Mouse (Mus musculus) limb, embryonic 10.5 days (tissue): Measurements from ENCODE around the gene Olfr788. TPM values are rescaled to one million over a fixed set of nuclear protein-coding genes. Genes with fewer than 3 reads are reported as not detected.

ENCODE experiments used
- DNase-seq: peaks from one replicate; pipeline ENCODE4 v3.0.0-alpha.2; 2017; ENCODE audit warnings: low spot score
- H3K27ac ChIP-seq: fragments of 300-500 bp; sonication (generic); 2 replicates; pipeline ENCODE4 v1.5.1; 2016; ENCODE audit warnings: mild to moderate bottlenecking
- H3K27me3 ChIP-seq: fragments of 300-500 bp; sonication (generic); 2 replicates; pipeline ENCODE4 v1.6.1; 2016; ENCODE audit warnings: low read depth, mild to moderate bottlenecking; ENCODE audit not compliant: poor library complexity, severe bottlenecking
- H3K36me3 ChIP-seq: fragments of 300-500 bp; sonication (generic); 2 replicates; pipeline ENCODE4 v1.6.1; 2016; ENCODE audit warnings: mild to moderate bottlenecking, moderate library complexity
- H3K4me1 ChIP-seq: fragments of 300-500 bp; sonication (generic); 2 replicates; pipeline ENCODE4 v1.6.1; 2016
- H3K4me3 ChIP-seq: fragments of 300-500 bp; sonication (generic); 2 replicates; pipeline ENCODE4 v1.5.1; 2016; ENCODE audit warnings: mild to moderate bottlenecking, moderate library complexity
- H3K9me3 ChIP-seq: fragments of 300-500 bp; sonication (generic); replicated peaks from 2 replicates; pipeline ENCODE4 v1.6.1; 2016; ENCODE audit warnings: mild to moderate bottlenecking
- WGBS: fragments of 180-500 bp; shearing (Covaris S2); methylation state at CpG from one replicate; pipeline ENCODE4 v1.1.7; 2016; 5-methylcytosine and 5-hydroxymethylcytosine counted together
- polyA plus RNA-seq: library from polyadenylated mRNA; unstranded; fragments of >200 nt; fragmentation: Nextera tagmentation; extraction: Ambion mirVana; gene quantifications from 2 replicates; pipeline ENCODE4 v1.2.1, GENCODE M21; 2016

Gene Olfr788
- not detected in 2 replicates for polyA plus RNA-seq

- Histone ChIP-seq H3K4me1 (no peaks in the 10 kb centered on the region), H3K36me3 (no peaks in the 10 kb centered on the region), H3K9me3 (no peaks in the 10 kb centered on the region), H3K27me3 (no peaks in the 10 kb centered on the region), H3K27ac (no peak within 1 kb of the TSS), H3K4me3 (no peak within 1 kb of the TSS)
- DNase-seq: no peak
Measured at GRCm38 (mm10) chr10:129470698-129471097, at the start of gene Olfr788. Gene Olfr788 (plus strand): TSS chr10:129470998.

DNA sequence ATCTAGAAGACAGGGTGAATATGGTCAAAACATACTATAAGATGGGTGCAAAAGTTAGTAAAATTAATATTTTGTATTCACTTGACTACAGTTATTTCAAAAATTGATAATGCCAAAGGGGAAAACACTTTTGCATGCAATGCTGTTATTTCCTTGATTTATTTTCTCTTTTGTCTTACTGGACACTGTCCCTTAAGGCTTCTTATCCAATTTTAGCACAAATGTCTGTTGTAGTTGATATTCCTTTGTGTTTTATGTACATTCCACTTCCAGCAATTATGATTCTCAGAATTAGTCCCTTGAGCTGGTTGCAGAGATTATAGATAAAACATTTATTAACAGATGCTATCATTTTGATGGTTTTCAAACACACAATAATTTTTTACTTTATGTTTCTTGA, 43.8 kb upstream of the Olfr788 start, which contains the start of gene Olfr786:
TSS of gene Olfr786 (plus strand) at position 301 of the 400 bp plus-strand sequence.
- DNase-seq: no peak
- no peak within 1 kb of the TSS for H3K4me3 ChIP-seq

GRCm38 (mm10) chr10:129461562-129461961, 9.2 kb upstream of the Olfr788 start, which contains the start of gene Olfr787:
Gene Olfr787 (plus strand): TSS chr10:129461862.
- H3K9me3 ChIP-seq: no peaks in the 10 kb centered on the region
- no peak within 1 kb of the TSS for H3K4me3 ChIP-seq
- H3K27me3 ChIP-seq: no peaks in the 10 kb centered on the region
- 91% methylated on average over 3 of the region's 3 CpGs for WGBS
- H3K27ac ChIP-seq: no peak within 1 kb of the TSS
- H3K4me1 ChIP-seq: no peaks in the 10 kb centered on the region
- DNase-seq: no peak
- H3K36me3 ChIP-seq: no peaks in the 10 kb centered on the region

More for the DNA sequence above, 43.8 kb upstream of the Olfr788 start, which contains the start of gene Olfr786:
- H3K4me1 ChIP-seq: no peaks in the 10 kb centered on the region
- H3K27me3 ChIP-seq: no peaks in the 10 kb centered on the region
- H3K36me3 ChIP-seq: no peaks in the 10 kb centered on the region
- no peaks in the 10 kb centered on the region for H3K9me3 ChIP-seq
- H3K27ac ChIP-seq: no peak within 1 kb of the TSS

- Histone ChIP-seq H3K4me1 (no peaks in the 10 kb centered on the region), H3K4me3 (no peak overlapping the region), H3K27me3 (no peaks in the 10 kb centered on the region), H3K27ac (no peak overlapping the region), H3K36me3 (no peaks in the 10 kb centered on the region), H3K9me3 (no peaks in the 10 kb centered on the region)
- 77% methylated on average over 2 of the region's 2 CpGs for WGBS
- DNase-seq: no peak
Measured at GRCm38 (mm10) chr10:129473256-129473655, 2.5 kb downstream of the Olfr788 start.

- Histone ChIP-seq H3K9me3 (no peaks in the 10 kb centered on the region), H3K36me3 (no peaks in the 10 kb centered on the region), H3K27me3 (no peaks in the 10 kb centered on the region), H3K4me1 (no peaks in the 10 kb centered on the region), H3K27ac (no peak overlapping the region), H3K4me3 (no peak overlapping the region)
- DNase-seq: no peak
Measured at GRCm38 (mm10) chr10:129473723-129474122, 2.9 kb downstream of the Olfr788 start.

DNA sequence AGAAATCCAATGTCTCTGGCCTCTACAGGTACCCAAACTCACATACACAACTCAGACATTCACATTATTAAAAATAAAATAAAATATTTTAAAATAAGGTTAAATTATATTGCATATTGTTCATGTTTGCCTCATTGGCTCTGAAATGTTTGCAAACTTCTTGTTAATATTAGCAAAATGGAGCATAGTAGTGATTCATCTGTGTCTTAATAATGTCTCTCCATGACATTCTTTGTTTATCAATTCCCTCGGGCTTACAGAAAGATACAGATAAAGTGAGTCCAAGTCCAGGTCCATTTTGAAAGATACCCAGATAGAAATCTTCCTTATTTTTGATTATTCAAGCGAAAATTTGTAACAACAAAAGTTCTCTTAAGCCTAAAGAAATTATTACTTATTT, 13.7 kb downstream of the Olfr788 start, which contains the start of gene Olfr789:
TSS of gene Olfr789 (plus strand) at position 301 of the 400 bp plus-strand sequence.
- DNase-seq: no peak
- Histone ChIP-seq H3K9me3 (no peaks in the 10 kb centered on the region), H3K27me3 (no peaks in the 10 kb centered on the region), H3K4me3 (no peak within 1 kb of the TSS), H3K27ac (no peak within 1 kb of the TSS), H3K36me3 (no peaks in the 10 kb centered on the region), H3K4me1 (no peaks in the 10 kb centered on the region)
- WGBS: 72% methylated on average over 2 of the region's 2 CpGs

DNA sequence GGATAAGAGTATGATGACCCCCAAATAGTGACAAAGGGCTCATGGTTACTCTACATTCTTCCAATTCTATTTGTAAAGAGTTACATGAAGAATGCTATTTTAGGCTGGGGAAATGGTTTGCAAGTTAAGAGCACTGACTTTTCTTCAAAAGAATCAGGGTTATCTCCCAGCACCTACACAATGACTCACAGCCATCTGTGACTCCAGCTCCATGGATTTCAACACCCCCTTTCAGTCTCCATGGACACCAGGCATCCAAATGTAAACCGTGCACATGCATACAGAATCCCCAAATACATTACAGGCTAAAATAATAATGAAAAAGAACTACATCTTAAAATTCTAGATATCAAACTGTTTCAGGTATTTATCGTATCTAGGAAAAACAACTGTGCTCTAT, 19.3 kb downstream of the Olfr788 start:
- WGBS: 76% methylated on average over 2 of the region's 2 CpGs
- Histone ChIP-seq H3K9me3 (no peaks in the 10 kb centered on the region), H3K27me3 (no peaks in the 10 kb centered on the region), H3K27ac (no peak overlapping the region), H3K4me1 (no peaks in the 10 kb centered on the region), H3K36me3 (no peaks in the 10 kb centered on the region), H3K4me3 (no peak overlapping the region)
- no peak for DNase-seq

- Histone ChIP-seq H3K27me3 (no peaks in the 10 kb centered on the region), H3K4me1 (no peaks in the 10 kb centered on the region), H3K36me3 (no peaks in the 10 kb centered on the region), H3K4me3 (no peak within 1 kb of the TSS), H3K27ac (no peak within 1 kb of the TSS), H3K9me3 (no peaks in the 10 kb centered on the region)
- no peak for DNase-seq
Measured at GRCm38 (mm10) chr10:129498192-129498591, 27.4 kb downstream of the Olfr788 start, which contains the start of gene Olfr790. Gene Olfr790 (plus strand): TSS chr10:129498492.

DNA sequence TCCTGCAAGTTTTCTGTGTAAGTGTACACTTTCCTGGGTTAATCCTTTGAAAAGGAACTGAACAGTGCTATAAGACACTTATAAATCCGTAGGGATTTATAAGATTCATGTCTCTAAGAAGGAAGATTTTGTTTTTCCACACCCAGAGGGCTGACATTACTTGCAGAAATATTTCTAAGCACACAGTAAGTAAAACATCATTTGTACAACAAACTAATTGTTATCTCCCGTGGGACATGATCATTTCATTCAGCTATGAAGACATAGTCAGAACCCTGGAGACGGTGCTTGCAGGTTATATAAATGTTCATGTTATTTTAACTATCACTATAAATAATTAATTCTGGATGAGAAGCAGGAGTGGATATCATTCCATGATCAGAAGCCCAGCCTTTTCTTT, 50.7 kb downstream of the Olfr788 start, which contains the start of gene Olfr791:
TSS of gene Olfr791 (plus strand) at position 301 of the 400 bp plus-strand sequence.
- WGBS: 80% methylated on average over 3 of the region's 3 CpGs

More for the DNA sequence above, 50.7 kb downstream of the Olfr788 start, which contains the start of gene Olfr791:
- H3K4me1 ChIP-seq: no peaks in the 10 kb centered on the region
- DNase-seq: no peak
- H3K9me3 ChIP-seq: no peaks in the 10 kb centered on the region
- H3K4me3 ChIP-seq: no peak within 1 kb of the TSS
- H3K36me3 ChIP-seq: no peaks in the 10 kb centered on the region
- no peak within 1 kb of the TSS for H3K27ac ChIP-seq
- no peaks in the 10 kb centered on the region for H3K27me3 ChIP-seq

Other genes with a start within 250 kb of the Olfr788 start
- not detected in 2 replicates for gene Olfr774, start 234.8 kb upstream of the Olfr788 start, polyA plus RNA-seq
- gene Olfr775, start 222.6 kb upstream of the Olfr788 start, polyA plus RNA-seq: not detected in 2 replicates
- not detected in 2 replicates for gene Olfr776, start 211.9 kb upstream of the Olfr788 start, polyA plus RNA-seq
- gene Olfr777, start 199.5 kb upstream of the Olfr788 start, polyA plus RNA-seq: not detected in 2 replicates
- gene Olfr780, start 152.9 kb upstream of the Olfr788 start, polyA plus RNA-seq: not detected in 2 replicates
- not detected in 2 replicates for gene Olfr781, start 142.1 kb upstream of the Olfr788 start, polyA plus RNA-seq
- gene Olfr782, start 122.1 kb upstream of the Olfr788 start, polyA plus RNA-seq: not detected in 2 replicates
- 0.08 and 0.13 TPM in 2 replicates for gene Olfr784, start 86.9 kb upstream of the Olfr788 start, polyA plus RNA-seq
- gene Olfr785, start 65.6 kb upstream of the Olfr788 start, polyA plus RNA-seq: not detected in 2 replicates
- gene Olfr786, start 43.7 kb upstream of the Olfr788 start, polyA plus RNA-seq: not detected in 2 replicates
- gene Olfr787, start 9.1 kb upstream of the Olfr788 start, polyA plus RNA-seq: not detected in 2 replicates
- gene Olfr789, start 13.8 kb downstream of the Olfr788 start, polyA plus RNA-seq: not detected in 2 replicates
- gene Olfr790, start 27.5 kb downstream of the Olfr788 start, polyA plus RNA-seq: not detected in 2 replicates
- gene Olfr791, start 50.8 kb downstream of the Olfr788 start, polyA plus RNA-seq: not detected in 2 replicates
- gene Olfr792, start 68.2 kb downstream of the Olfr788 start, polyA plus RNA-seq: not detected in 2 replicates
- gene Olfr794, start 96.7 kb downstream of the Olfr788 start, polyA plus RNA-seq: not detected in 2 replicates
- gene Olfr796, start 141.6 kb downstream of the Olfr788 start, polyA plus RNA-seq: not detected in 2 replicates
- gene Olfr798, start 156.9 kb downstream of the Olfr788 start, polyA plus RNA-seq: not detected in 2 replicates
- not detected in 2 replicates for gene Olfr799, start 166.5 kb downstream of the Olfr788 start, polyA plus RNA-seq
- gene Olfr800, start 186.7 kb downstream of the Olfr788 start, polyA plus RNA-seq: not detected in 2 replicates
- gene Olfr801, start 202.9 kb downstream of the Olfr788 start, polyA plus RNA-seq: not detected in 2 replicates
- gene Olfr802, start 217.2 kb downstream of the Olfr788 start, polyA plus RNA-seq: 0.03 TPM in 1 of 2 replicates, not detected in the other
- gene Olfr803, start 223.3 kb downstream of the Olfr788 start, polyA plus RNA-seq: not detected in 2 replicates
- not detected in 2 replicates for gene Olfr804, start 232.2 kb downstream of the Olfr788 start, polyA plus RNA-seq